Mouse (Mus musculus): ENCODE results near the gene Gm42878.

Gm42878 gene

DNA sequence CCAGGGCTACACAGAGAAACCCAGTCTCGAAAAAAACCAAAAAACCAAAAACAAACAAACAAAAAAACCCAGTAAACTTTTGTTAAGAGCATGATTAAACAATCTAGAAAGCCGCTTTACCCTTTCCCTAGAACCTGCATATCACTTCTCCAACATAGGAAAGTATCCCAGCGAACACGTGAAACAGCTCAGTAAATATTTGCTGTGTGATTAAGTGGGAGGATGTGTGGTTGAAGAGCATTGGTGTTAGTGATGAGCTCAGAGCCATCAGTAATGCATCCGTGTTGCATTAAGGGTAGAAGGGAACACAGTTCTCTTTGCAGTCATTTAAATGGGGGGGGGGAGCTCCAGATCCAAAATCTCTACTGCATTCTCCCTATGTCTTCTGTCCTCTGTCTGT is 60.5 kb downstream of the Gm42878 start:
- DNase-seq: no peak

GRCm38 (mm10) chr5:121477680-121478079 is 67.6 kb downstream of the Gm42878 start:
- DNase-seq: peak in 1 of 2 experiments; percentile 16

DNA sequence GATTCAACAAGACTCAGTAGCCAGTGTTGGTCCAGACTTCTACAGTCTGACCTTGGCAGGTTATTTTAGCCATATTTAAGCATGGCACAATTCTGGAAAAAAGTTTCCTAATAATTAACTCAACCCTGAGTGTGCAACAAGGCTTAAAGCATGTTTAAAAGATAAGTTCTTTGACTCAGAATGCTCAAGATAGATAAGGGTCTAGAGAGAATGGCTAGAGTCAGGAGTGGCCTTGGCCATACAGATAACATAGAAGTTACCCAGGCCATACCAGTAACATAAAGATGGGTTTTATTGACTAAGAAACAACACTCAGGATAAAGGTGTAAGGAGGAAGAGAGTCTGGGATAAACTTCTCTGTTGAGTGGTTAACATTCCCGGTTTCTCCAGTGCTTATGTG is 69.2 kb downstream of the Gm42878 start:
- no peak for DNase-seq

- DNase-seq: no peak
Measured at GRCm38 (mm10) chr5:121474610-121475009, 70.7 kb downstream of the Gm42878 start.

DNA sequence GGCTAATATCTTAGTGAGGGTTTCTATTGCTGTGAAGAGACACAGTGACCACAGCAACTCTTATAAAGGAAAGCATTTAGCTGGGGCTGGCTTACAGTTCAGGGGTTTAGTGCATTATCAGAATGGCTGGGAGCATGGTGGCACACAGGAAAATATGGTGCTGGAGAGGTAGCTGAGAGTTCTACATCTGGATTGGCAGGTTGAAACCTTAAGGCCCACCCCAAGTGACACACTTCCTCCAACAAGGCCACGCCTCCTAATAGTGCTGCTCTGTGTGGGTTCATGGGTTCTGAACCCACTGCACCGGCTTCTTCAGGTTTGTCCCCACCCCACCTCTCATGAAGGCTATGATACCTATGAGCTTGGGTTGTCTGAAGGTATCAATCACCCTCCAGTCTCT is 72.9 kb downstream of the Gm42878 start:
- DNase-seq: no peak

GRCm38 (mm10) chr5:121469566-121469965 is 75.7 kb downstream of the Gm42878 start:
- DNase-seq: no peak

Data from spleen, adult 18-20 months (tissue).